Comparison of ENCODE assay signal across 8 mouse cellular contexts in the genomic region with DNA sequence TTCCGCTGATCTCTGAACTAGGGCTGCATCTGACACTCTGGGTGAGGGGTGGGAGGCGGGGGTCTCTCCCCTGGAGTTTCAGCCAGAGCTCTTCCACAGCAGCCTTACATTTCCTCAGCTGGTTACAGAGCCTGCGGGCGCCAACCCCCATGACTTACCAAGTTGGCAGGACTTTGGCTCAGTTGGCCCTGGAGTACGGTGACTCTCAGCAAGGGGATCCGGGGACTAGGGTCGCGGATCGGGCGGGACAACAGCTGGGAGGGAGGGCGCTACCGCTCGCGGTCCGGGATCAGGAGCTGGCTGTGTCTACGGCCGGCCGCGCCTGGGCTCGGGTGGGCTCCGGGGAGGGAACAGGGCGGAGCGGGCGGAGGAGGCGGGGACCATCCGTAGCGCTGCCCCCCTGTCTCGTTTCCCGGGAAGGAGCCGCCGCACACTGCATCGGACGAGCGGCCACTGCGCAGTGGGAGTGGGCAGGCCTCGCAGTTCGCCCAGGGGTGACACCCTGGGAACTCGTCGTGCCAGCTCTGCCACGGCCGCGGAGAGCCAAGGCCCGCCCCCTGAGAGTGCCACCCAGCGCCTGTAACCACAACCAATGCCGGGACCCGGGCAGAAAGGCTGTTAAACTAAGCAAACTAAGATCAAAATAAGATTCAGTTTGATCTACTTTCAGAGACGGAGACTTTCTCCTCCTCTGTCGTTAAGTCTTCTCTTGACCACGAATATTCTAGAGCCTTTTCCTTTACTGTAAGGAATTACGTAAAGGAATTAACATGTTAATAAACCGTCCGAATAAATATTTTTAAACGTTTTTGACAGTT. TPM values are rescaled to one million over a fixed set of nuclear protein-coding genes. Genes with fewer than 3 reads are reported as not detected.
DNase-seq lines count a peak whose midpoint lies in the region; ATAC-seq and TF ChIP-seq lines count a peak whose summit lies in the region.

A gene (minus strand): TSS at position 502 of the 818 bp plus-strand sequence.

- 0 out of 2 replicates have a peak, but pooled peaks cover 7% of the 10 kb centered on the region for H3K4me1 ChIP-seq in forebrain, embryonic 12.5 days
- H3K4me1 ChIP-seq in heart, embryonic 16.5 days (ENCODE audit: control insufficient read depth, insufficient read depth, low read length) = peaks cover 6% of the 10 kb centered on the region; the same call in 1 of the 2 replicates
- 0 out of 4 replicates have a peak, but pooled peaks cover 0 to 2% of the 10 kb centered on the region in 2 experiments for H3K4me1 ChIP-seq in liver, embryonic 14.5 days (replicated peaks; ENCODE audit: control insufficient read depth in 2 of 2, insufficient read depth in 2 of 2, low read length in 1 of 2)
- H3K4me1 ChIP-seq in stomach, embryonic 15.5 days = no peaks in the 10 kb centered on the region

- 3% methylated on average over 51 of the region's 53 CpGs for WGBS in forebrain, embryonic 12.5 days
- WGBS in heart, embryonic 16.5 days = 2% methylated on average over 52 of the region's 53 CpGs
- WGBS in liver, embryonic 14.5 days (ENCODE audit: insufficient replicate concordance) = 2% methylated on average over 53 of the region's 53 CpGs
- WGBS in stomach, embryonic 15.5 days = 2% methylated on average over 53 of the region's 53 CpGs

- no peaks in the 10 kb centered on the region for H3K79me2 ChIP-seq in C2C12 (ENCODE audit: control insufficient read depth, insufficient read depth)

- H3K4me2 ChIP-seq in forebrain, embryonic 12.5 days = peak within 1 kb of the TSS; percentile 72
- peak within 1 kb of the TSS; percentile 89 for H3K4me2 ChIP-seq in heart, embryonic 16.5 days (ENCODE audit: low read depth, low read length)
- peak within 1 kb of the TSS; percentile 76 for H3K4me2 ChIP-seq in liver, embryonic 14.5 days (ENCODE audit: low read depth)
- H3K4me2 ChIP-seq in stomach, embryonic 15.5 days = peak within 1 kb of the TSS; percentile 71

- no peak for TF ChIP-seq POLR2A in brain, embryonic 14.5 days (IDR thresholded peaks at IDR 0.05; ENCODE audit: borderline replicate concordance, extremely low read depth, insufficient read depth, insufficient read length, poor library complexity, severe bottlenecking)

- ATAC-seq in forebrain, embryonic 12.5 days (ENCODE audit: low FRiP score) = peak; percentile 77
- ATAC-seq in heart, embryonic 16.5 days (replicated peaks; ENCODE audit: extremely low read depth, insufficient read depth, low FRiP score) = peak; percentile 89
- peak; percentile 61; the same call in 1 of the 2 replicates for ATAC-seq in liver, embryonic 14.5 days (ENCODE audit: insufficient read depth)
- peak; percentile 91; the same call in 1 of the 2 replicates for ATAC-seq in stomach, embryonic 15.5 days (ENCODE audit: insufficient read depth, low FRiP score, low read depth)

- H3ac ChIP-seq in C2C12 (ENCODE audit: control insufficient read depth, insufficient read length, low read depth) = peak within 1 kb of the TSS; percentile 61

- H3K9ac ChIP-seq in forebrain, embryonic 12.5 days = peak within 1 kb of the TSS; percentile 52
- peak within 1 kb of the TSS; percentile 78 for H3K9ac ChIP-seq in heart, embryonic 16.5 days (ENCODE audit: low read length)
- peak within 1 kb of the TSS; percentile 53 for H3K9ac ChIP-seq in liver, embryonic 14.5 days (replicated peaks)
- peak within 1 kb of the TSS; percentile 46 for H3K9ac ChIP-seq in stomach, embryonic 15.5 days

- no peaks in the 10 kb centered on the region for H3K27me3 ChIP-seq in C2C12 (ENCODE audit: control insufficient read depth, insufficient read depth, insufficient read length)
- peaks cover 26% of the 10 kb centered on the region for H3K27me3 ChIP-seq in forebrain, embryonic 12.5 days
- no peaks in the 10 kb centered on the region for H3K27me3 ChIP-seq in heart, embryonic 16.5 days (ENCODE audit: control insufficient read depth, insufficient read depth, low read length)
- peaks cover 8% of the 10 kb centered on the region for H3K27me3 ChIP-seq in liver, embryonic 14.5 days (ENCODE audit: control insufficient read depth, insufficient read depth, low read length)
- H3K27me3 ChIP-seq in stomach, embryonic 15.5 days (replicated peaks) = no peaks in the 10 kb centered on the region

- TF ChIP-seq CTCF in C2C12 (IDR thresholded peaks at IDR 0.05; ENCODE audit: control insufficient read depth, insufficient read depth, insufficient read length) = no peak
- no peak for TF ChIP-seq CTCF in brain, embryonic 14.5 days (IDR thresholded peaks at IDR 0.05; ENCODE audit: borderline replicate concordance, extremely low read depth, insufficient read depth, insufficient read length)
- TF ChIP-seq CTCF in liver, embryonic 14.5 days (IDR thresholded peaks at IDR 0.05; ENCODE audit: low read depth) = no peak

- H3K27ac ChIP-seq in forebrain, embryonic 12.5 days = no peak within 1 kb of the TSS
- H3K27ac ChIP-seq in heart, embryonic 16.5 days (ENCODE audit: low read length) = peak within 1 kb of the TSS; percentile 73
- no peak within 1 kb of the TSS for H3K27ac ChIP-seq in liver, embryonic 14.5 days
- H3K27ac ChIP-seq in stomach, embryonic 15.5 days = peak within 1 kb of the TSS; percentile 73

- no peaks in the 10 kb centered on the region for H3K9me3 ChIP-seq in forebrain, embryonic 12.5 days
- H3K9me3 ChIP-seq in heart, embryonic 16.5 days (replicated peaks; ENCODE audit: control insufficient read depth, low read length) = no peaks in the 10 kb centered on the region
- no peaks in the 10 kb centered on the region for H3K9me3 ChIP-seq in liver, embryonic 14.5 days (ENCODE audit: control insufficient read depth, low read length)
- H3K9me3 ChIP-seq in stomach, embryonic 15.5 days = no peaks in the 10 kb centered on the region

- H3K4me3 ChIP-seq in C2C12 (ENCODE audit: insufficient read depth, poor library complexity, severe bottlenecking) = peak within 1 kb of the TSS; percentile 32
- peak within 1 kb of the TSS; percentile 52 for H3K4me3 ChIP-seq in forebrain, embryonic 12.5 days (replicated peaks)
- peak within 1 kb of the TSS; percentile 67 for H3K4me3 ChIP-seq in heart, embryonic 16.5 days (ENCODE audit: low read length)
- H3K4me3 ChIP-seq in liver, embryonic 14.5 days (ENCODE audit: insufficient read depth in 1 of 2, low read depth in 2 of 2, low read length in 2 of 2) = peak within 1 kb of the TSS; percentile 51 to 67
- H3K4me3 ChIP-seq in stomach, embryonic 15.5 days (replicated peaks) = peak within 1 kb of the TSS; percentile 61

- H3K36me3 ChIP-seq in C2C12 (ENCODE audit: control insufficient read depth, insufficient read depth) = no peaks in the 10 kb centered on the region
- H3K36me3 ChIP-seq in forebrain, embryonic 12.5 days (replicated peaks) = no peaks in the 10 kb centered on the region
- H3K36me3 ChIP-seq in heart, embryonic 16.5 days (ENCODE audit: control insufficient read depth, insufficient read depth) = no peaks in the 10 kb centered on the region
- H3K36me3 ChIP-seq in liver, embryonic 14.5 days (replicated peaks; ENCODE audit: control insufficient read depth, insufficient read depth, low read depth) = no peaks in the 10 kb centered on the region
- H3K36me3 ChIP-seq in stomach, embryonic 15.5 days = no peaks in the 10 kb centered on the region

- no peaks in the 10 kb centered on the region for H3K79me3 ChIP-seq in C2C12 (ENCODE audit: low read depth)

- DNase-seq in brain, embryonic 14.5 days (ENCODE audit: low read depth) = peak; percentile 65
- DNase-seq in kidney, postnatal 25 days = peak; percentile 82 to 93
- DNase-seq in liver, embryonic 14.5 days (ENCODE audit: low read depth in 3 of 3, low spot score in 3 of 3) = no peak
- peak; percentile 70 for DNase-seq in neural tube, embryonic 10.5 days (ENCODE audit: extremely low spot score, low spot score)

- no peak for TF ChIP-seq EP300 in liver, embryonic 14.5 days (IDR thresholded peaks at IDR 0.05; ENCODE audit: low read depth)

TF ChIP-seq in C2C12, 6 proteins besides CTCF, POLR2A, EP300 and RAD21:
- no peak for TF ChIP-seq MAX (IDR thresholded peaks at IDR 0.05)
- no peak for TF ChIP-seq CEBPB (IDR thresholded peaks at IDR 0.05; ENCODE audit: low read depth)
- no peak for TF ChIP-seq MYOD1 (IDR thresholded peaks at IDR 0.05; ENCODE audit: control insufficient read depth, insufficient read length, low read depth)
- TF ChIP-seq FOSL1 (IDR thresholded peaks at IDR 0.05; ENCODE audit: insufficient read depth, low read length, poor library complexity, severe bottlenecking) = no peak
- no peak for TF ChIP-seq MYOG (IDR thresholded peaks at IDR 0.05; ENCODE audit: control insufficient read depth, extremely low read depth, insufficient read length)
- TF ChIP-seq USF1 (IDR thresholded peaks at IDR 0.05; ENCODE audit: low read depth) = no peak

RNA-seq across cellular contexts. Expression of the gene that starts here (rescaled TPM):
- 1.1 TPM for polyA plus RNA-seq in C2C12 (2012; fragmentation: generic; extraction: Trizol)
- polyA plus RNA-seq in brain, embryonic 14.5 days (2012; rRNA removed) = 3.3 and 3.9 TPM in 2 replicates
- polyA plus RNA-seq in forebrain, embryonic 12.5 days (2016; fragmentation: Nextera tagmentation; extraction: Ambion mirVana) = 1.8 and 2.0 TPM in 2 replicates
- polyA plus RNA-seq in heart, embryonic 16.5 days (2015; fragmentation: Nextera tagmentation; extraction: Ambion mirVana) = 6.3 and 6.8 TPM in 2 replicates
- polyA plus RNA-seq in liver, embryonic 14.5 days (2012; rRNA removed) = 1.9 TPM in 2 replicates
- polyA plus RNA-seq in liver, embryonic 14.5 days (2014; fragmentation: Nextera tagmentation; extraction: Ambion mirVana) = 1.4 and 1.5 TPM in 2 replicates
- polyA plus RNA-seq in stomach, embryonic 15.5 days (2015; fragmentation: Nextera tagmentation; extraction: Ambion mirVana) = 7.5 and 7.9 TPM in 2 replicates

Comparison
In these comparisons a context has a peak if more than half of its experiments do, and no peak if none do; other contexts are left out.
1. DNase-seq: peak in brain, embryonic 14.5 days (single experiment), kidney, postnatal 25 days (2 of 2) and neural tube, embryonic 10.5 days (single experiment); none in liver, embryonic 14.5 days (0 of 3).
2. H3K27ac ChIP-seq: peak in heart, embryonic 16.5 days (single experiment) and stomach, embryonic 15.5 days (single experiment); none in forebrain, embryonic 12.5 days (single experiment) and liver, embryonic 14.5 days (single experiment).
3. Peak in every context shown above with its lines, with median percentiles within 50 percentile points of each other: H3K4me3 ChIP-seq, ATAC-seq, H3K4me2 ChIP-seq and H3K9ac ChIP-seq.